Mouse (Mus musculus) hindlimb bud, embryonic 11.5 days (tissue): ENCODE data around the gene Paqr4.

Experiments used
- DNase-seq: peaks from one replicate; pipeline ENCODE4 v3.0.0-alpha.2; 2012; ENCODE audit warnings: low read depth, low spot score; ENCODE audit errors: extremely low spot score

Paqr4 gene

DNA sequence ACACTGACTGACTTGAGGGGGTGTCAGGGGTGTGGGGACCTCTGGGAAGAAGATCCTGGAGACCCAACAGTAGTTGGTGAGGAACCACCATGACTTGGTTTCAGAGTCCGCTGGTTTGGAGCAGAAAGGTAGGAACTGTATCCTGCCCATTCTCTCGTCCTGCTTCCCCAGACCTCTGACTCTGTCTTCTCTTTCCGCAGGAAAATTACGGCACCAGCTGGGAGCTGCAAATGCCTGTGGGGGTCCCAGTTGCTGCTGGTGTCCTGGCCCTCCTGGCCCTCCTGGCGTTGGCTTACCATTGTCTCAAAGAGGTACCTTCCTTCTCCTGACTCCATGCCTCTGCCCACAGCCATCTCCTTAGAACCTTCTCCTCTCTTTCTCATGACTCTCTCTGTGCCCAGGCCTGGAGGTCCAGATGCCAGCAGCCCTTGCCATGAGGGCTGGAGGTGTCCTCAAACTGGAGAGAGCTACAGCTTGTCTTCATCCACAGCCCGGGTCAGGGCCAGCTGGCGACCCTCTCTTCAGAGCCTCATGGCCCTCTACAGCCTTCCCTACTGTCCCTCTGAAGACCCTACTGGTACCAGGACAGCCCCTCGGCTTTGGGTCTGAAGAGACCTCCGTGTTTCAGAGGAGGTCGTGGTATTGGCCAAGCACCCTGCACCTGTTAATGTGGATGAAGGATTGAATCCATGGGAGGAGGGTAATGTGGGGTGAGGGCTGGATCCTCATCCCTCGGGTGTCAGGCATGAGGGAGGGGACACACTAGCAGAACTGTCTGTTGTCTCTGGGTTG, 8.9 kb upstream of the Paqr4 start:
- DNase-seq, result no peak

DNA sequence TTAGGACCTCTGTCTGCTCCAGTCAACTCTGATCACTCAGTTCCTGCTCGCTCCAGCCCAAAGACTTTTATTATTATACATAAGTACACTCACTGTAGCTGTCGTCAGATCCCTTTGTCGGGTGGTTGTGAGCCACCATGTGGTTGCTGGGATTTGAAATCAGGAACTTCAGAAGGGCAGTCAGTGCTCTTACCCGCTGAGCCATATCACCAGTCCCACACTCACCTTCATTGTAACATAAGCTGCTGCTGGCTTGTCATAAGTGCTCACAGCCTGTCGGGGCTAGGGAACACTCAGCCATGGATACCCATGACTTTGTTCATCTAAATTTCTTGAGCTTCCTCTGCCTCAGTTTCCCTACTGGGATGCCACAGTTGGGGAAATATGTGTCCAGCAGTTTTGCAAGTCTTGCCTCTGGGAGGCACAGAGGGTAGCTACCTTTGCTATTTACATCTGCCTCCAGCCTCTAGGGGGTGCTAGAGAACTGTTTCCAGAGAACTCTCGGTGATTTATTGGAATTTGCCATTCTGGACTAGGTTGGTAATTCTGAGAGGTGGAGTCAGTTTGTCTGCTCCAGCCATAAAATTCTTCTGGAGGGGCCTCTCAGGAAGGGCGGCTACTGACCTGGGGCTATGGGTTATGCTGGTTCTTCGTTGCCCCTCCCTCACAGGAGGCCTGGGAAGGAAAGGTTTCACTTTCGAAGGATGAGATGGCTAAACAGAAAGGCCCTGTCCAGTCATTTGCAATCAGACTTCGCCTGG, 8.1 kb upstream of the Paqr4 start:
- peak; percentile 85 for DNase-seq

DNA sequence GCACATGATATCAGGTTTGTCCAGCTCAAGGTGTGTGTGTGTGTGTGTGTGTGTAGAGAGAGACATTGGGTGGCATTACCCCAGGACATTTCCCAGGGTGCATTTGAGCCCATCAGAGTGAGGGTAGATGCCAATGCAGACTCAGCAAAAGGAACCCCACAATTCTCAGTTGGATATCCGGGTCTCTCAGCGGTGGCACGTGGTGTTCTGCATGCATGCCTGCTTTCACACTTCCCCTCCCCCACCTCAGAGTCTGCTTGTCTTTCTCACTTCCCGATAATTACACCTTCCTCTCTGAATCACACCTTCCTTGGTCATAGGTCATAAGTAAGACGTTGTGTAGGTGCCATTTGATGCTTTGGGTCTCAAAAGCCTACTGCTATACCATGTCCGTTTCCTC, 7.4 kb upstream of the Paqr4 start:
- DNase-seq, result no peak

DNA sequence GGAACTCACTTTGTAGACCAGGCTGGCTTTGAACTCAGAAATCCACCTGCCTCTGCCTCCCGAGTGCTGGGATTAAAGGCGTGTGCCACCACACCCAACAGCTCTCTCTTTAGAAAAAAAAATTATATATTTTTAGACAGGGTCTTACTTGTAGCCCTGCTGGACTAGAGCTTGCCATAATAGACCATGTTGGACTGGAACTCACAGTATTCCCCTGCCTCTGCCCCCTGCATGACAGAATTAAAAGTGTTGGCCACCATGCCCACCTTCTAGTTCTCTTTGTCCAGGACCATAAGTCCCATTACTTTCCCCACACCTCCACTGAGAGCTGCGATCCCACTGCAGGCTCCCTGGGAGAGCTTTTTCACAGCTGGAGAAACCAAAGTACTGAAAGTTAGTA, 6.8 kb upstream of the Paqr4 start:
- DNase-seq, result no peak

DNA sequence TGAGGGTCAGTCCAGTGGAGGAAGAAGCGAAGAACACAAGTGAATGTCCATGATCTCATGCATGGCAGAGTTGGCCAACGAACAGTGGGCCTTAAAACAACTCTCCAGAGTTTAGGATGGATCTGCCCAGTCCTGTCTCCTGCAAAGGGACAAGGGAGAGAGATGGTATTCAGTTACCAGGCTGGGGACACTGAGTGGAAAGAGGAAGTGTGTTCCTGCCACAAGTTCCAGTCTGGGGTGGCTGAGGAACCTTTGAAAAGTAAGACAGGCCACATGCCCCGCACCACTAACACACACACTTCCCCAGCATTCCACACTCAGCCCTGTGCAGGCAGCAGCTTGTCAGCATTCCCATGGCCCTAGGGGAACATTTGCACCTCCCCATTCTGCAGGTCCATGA, 6.1 kb upstream of the Paqr4 start:
- DNase-seq, result no peak

DNA sequence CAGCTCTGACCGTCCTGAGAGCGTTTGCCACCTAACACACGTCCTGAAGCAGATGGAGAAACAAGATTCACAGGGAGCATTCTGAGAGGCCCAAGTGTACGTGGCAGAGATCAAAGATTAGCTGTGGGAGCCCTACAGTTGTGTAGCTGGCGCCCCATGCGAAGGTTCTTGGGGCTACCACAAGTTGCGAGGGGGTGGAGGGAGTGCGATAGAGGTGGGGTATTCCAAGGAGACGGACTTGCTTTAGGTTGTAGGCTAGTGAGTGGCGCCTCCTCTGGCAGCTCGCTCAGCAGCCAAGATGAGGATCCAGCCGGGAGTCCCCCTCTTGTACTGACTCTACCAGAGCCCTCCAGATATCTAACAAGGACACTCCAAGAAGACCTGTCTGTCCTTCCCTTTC, 5.6 kb upstream of the Paqr4 start:
- no peak for DNase-seq

DNA sequence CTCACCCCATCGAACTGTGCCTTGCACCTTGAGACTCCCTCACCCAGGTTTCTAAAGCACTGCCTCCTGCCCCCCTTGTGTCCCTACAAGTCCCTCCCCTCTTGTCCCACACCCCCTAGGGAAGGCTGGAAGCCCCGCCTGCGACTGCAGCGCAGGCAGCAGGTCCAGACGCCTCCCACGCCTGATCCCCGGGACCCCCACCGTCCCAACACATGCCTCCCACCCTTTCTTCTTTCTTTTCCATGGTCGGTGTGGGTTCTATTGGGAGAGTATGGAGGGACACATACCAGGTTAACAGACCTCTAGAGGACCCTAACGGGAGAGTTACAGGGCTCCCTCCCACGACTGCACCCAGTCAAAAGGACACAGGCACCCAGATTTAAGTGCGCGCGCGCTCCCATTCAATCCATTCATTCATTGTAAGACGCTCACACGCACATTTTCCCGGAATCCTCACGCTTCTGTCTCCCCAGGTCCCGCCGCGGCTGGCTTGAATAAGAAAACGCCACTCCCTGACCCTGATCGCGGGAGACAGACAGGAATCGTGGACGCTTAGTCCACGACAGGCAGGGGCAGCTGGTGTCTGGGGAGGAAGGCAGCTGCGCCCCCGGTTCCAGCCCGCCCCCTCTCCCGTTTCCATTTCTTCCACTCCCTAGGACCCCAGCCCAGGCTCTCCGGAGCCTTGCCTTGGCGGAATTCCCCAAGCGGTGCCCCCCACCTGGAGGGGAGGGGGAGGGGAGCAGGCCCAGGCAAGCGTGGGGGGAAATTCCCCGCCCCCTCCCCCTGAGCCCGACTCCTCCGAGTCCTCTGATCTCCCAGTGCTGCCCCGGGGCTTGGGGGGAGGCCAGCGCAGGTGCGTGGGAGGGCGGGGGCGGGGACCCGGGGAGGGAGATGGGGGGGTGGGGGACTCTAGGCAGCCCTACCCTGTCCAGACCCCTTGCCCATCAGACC, 4.9 kb upstream of the Paqr4 start, which contains the start of gene Kremen2:
Kremen2 (minus strand) TSS at position 533 of the 951 bp plus-strand sequence.
- DNase-seq, result no peak

DNA sequence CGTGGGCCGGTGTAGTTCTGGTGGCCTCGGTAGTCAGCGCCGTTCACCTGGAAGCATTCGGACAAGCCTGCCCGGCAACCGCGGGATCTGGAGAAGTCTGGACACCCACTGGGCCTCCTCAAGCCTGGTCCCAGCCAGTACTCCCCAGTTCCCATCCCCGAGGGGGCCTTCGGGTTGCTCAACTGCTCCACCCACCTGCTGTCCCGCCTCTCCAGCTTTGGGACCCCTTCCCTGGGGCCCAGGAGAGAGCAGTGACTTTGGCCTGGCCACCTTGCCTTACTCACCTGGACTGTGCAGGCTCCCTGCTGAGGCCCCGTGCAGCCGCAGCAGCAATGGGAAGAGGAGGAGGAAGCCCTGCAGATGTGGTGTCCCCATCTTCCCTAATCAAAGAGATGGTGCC, 4.0 kb upstream of the Paqr4 start:
- no peak for DNase-seq

DNA sequence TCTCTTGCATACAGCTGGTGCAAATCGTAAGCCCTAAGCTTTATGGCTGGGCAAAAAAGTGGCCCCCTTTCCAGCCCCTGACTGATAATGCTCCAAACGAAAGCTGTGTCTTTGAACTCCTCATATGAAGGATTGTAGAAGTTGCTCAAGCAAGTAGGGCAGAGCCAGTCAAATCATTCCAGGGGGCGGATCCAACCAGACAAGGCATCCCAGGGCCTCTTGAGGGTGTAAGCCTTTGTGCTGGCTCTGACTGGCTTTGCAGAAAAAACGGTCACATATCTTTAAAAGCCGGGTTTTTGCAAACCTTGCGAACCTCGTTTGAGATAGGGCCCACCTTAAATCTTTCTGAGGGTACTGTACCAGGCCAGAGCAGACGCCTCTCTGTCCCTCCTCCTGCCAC, 3.4 kb upstream of the Paqr4 start:
- no peak for DNase-seq

DNA sequence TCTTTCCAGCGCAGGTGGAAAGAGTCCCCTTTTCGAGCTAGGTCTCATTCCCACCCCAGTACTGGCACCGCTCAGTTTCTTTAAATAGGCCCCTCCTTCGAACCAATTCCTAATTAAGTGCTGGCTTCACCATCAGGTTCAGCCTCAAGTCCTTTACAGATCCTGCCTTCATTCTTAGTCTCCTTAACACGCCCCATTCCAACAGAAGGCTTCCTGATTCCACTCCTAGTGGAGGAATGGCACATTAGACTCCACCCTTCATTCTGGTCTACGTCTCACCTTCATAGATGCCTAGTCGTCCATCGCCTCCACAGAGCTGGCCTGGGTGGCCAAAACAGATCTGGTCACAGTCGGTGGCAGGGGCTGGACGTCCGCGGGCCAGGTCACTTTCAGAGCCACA, 2.3 kb upstream of the Paqr4 start:
- no peak for DNase-seq

DNA sequence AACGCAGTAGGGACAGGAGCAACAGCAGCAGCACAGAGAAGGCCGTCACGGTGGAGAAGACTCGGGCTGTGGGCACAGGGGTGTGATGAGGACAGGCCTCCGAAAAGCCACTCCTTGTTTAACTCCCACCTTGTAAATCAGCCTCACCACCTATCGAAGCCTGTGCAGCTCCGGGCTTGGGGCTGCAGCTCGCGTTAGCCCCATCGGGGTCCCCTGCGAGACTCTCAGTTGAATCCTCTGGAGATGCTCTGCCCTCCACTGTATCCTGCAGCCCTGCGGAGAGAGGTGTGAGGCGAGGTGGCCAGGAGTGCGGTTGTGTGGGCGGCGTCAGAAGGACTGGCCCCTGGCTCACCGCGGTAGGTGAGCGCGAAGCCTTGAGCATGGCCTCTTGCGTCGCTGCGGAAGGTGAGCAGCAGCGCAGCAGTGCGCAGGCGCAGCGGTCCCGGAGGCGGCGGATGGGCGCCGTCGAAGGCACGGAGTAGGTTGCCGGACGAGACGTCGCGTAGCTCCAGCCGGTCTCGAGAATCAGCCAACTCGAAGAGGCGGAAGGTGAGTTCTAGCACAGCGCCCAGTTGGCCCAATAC, 1.6 kb upstream of the Paqr4 start:
- no peak for DNase-seq

DNA sequence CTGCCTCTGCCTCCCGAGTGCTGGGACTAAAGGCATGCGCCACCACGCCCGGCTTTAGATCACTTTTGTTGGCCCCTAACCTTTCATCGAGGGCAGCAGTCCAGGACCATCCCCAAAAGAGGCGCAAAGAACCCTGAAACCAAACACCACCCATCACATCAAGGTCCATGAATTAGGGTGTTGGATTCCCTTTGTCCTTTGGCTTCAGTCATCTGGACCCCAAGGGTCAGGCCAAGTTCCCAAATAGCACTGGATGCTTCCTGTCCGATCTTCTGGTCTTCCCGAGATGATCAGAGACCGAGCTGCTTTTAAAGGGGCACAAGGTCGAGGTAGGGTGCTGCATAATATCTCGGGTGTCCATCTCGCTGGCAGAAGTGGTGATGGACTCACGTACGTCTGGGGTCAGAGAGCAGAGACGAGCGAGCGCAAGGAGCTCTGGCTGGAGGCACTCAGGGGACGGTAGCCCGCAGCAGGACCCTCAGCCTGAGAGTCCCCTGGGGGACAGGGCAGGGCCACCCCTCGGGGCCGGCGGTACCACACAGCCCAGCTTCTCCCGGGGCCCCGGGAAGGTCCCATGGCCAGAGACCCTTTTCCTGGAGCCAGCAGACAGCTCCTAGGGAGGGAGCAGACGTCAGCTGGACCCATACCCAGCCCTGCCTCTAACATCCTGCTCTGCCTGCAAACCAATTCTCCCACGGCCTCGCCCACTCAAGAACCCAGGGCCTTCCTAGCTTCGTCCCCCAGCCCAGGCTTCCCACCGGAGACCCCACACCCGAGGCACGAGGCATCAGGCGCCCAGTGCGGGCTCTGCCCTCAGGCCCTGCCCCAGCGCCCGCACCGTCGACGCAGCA, 917 bp upstream of the Paqr4 start:
- no peak for DNase-seq

DNA sequence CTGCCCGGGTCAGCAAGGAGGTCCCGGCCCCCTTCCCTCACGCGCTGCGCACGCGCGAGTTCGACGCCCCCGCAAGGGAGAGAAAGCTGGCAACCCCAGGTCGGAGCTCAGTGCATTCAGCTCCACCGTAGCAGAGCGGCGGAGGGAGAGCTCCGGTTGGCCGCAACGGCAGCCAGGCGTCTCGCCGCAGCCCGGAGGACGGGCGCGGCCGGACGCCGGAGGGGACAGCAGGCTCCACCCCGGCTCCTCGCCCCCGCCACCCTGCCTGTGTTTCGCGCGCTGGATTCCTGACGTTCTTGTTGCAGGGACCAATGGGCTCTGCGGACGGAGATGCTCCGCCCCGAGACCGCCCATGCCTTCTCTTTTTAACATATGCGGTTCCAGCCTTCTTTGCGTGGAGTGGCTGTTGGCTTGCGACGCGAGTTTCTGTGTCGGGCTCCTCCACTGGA, 507 bp downstream of the Paqr4 start:
- no peak for DNase-seq

DNA sequence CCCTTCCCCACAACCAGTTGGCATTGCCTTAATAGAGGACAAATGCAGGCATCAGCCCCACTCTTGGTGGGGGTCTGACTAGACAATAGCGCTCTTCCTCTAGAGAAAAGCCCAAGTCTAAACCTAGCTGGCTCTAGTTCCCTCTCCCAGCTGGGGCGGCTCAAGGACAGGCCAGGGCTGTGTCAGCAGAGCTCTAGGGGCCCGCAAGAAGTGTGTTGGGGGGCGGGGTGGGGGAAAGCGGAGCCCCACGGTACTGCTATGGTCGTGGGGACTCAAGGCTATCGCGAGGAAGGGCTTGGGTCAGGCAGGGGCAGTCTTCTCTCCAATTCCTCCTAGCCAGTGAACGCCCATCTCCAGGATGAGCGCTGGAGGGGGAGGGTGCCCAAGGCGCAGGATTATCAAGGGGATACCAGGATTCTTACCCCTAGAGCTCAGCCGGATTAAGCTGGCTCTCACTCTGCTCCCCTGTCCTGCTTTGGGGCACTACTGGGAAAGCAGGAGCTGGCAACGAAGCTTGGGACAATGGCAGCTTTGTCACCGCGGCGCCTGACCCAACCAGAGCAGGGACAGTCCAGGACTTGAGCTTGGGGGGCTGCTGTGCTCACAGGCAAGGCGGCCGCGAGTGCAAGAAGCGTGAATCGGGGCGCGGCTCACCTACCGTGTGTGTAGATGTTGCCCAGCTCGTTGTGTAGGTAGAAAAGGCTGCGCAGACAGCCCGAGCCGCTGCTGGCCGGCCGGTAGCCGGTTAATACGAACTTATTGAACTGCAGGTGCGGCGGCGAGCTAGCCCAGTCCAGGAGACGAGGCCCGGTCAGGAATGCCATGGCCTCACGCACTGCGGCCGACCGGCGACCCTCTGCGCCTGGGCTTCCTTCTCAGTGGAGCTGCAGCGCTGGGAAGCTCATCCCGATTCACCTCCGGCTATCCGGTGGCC, 1.2 kb downstream of the Paqr4 start:
- no peak for DNase-seq

DNA sequence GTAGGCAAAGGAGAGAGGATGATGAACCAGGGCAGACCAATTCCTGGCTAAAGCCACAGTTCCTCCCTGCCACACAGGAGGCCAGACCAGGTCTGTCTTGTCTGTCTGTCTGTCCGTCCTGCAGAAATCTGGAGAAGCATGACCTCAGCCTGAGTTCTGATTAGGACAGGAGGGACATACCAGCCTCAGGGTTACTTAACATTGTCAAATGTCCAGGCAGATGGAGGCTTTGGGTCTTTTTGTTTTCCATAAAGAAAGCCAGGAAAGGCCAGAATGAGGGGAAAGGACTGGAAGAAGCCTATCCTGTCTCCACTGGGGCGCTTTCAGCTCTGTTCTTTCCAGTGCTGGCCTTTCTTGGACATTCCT, 1.8 kb downstream of the Paqr4 start:
- no peak for DNase-seq

DNA sequence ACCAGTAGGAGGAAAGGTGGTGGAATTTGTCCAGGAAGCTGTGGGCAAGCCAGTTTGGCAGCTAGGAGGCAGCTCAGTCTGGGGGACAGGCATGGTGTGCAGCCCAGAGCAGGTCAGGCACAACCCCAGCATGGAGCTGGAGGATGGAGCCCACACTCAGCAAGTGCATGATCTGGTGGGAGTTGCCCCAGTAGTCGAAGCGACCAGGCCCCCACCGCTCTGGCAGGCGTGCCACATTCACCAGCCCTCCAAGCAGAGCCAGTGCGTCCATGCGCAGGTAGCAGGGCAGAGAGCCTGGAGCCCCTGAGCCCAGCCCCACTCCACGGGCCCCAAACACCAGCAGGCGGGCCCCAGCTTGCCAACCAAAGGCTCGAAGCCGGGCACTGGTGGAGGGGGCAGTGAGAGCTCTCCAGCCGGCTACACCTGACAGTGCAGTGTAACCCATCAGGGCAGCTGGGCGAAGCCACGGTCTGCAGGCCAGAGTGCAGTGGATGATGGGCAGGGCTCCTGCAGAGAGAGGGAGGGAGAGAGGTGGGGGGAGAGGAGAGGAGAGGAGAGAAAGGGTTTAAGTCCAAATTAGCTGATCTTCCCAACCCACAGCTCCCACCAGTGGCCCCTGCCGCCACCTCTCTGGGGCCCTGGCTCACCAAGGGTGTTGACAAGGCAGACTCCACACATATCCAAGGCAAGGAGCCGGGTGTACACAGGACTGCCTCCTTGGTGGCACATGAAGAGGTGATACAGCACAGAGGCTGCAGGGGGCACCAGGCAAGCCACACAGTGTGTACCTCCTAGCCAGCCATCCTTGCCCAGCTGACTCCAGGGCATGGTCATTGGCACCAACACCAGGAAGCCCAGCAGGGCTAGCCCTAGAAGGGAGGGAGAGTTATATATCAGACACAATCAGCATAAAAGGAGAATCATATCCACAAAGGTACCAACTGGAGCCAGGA, 2.9 kb downstream of the Paqr4 start:
- no peak for DNase-seq

DNA sequence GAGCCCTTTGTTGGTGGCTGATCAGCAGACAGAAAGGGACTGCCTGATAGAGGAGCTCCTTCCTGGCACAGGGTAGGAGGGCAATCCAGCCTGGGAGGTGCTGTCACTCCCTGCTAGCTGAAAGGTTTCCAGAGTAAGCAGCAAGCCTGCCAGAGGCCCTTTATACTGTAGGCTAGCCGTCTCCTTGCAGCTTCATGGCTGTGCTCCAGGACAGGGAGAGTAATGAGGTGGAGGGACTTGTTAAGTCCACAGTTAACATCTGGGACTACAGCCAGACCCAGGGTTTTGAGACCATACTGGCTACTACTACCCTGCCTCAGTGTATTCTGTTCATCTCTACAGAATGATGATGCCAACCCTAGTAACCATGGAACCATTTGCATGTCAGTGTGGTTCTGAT, 6.3 kb downstream of the Paqr4 start:
- no peak for DNase-seq

DNA sequence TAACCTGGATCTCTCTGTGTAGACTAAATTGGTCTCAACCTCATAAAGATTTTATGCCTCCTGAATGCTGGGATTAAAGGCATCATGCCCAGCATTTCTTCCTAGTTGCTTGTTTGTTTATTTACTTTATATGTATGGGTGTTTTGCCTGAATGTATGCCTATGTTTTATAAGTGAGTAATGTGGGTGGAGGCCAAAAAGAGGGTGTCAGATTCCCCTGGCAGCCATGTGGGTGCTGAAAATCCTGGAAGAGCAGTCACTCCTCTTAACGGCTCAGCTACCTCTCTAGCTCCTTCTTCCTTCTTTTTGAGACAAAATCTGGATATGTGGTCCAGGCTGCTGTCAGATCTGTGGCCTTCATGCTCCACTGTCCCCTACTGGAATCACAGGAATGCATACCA, 10.2 kb downstream of the Paqr4 start:
- DNase-seq, result no peak
